Mouse (Mus musculus): ENCODE results near the gene Mbnl2.

The Mbnl2 gene

GRCm38 (mm10) chr14:120297833-120298232 lies 22.4 kb downstream of the Mbnl2 start:
- DNase-seq, result peak; percentile 79

- DNase-seq, result peak; percentile 83
Measured at GRCm38 (mm10) chr14:120298439-120298838, 23.0 kb downstream of the Mbnl2 start.

- peak; percentile 96 for DNase-seq
Measured at GRCm38 (mm10) chr14:120299716-120300115, 24.2 kb downstream of the Mbnl2 start.

GRCm38 (mm10) chr14:120300191-120300590 lies 24.7 kb downstream of the Mbnl2 start:
- peak; percentile 83 for DNase-seq

- peak; percentile 89 for DNase-seq
Measured at GRCm38 (mm10) chr14:120300814-120301213, 25.3 kb downstream of the Mbnl2 start.

- DNase-seq, result peak; percentile 96
Measured at GRCm38 (mm10) chr14:120302913-120303548, 27.6 kb downstream of the Mbnl2 start.

- DNase-seq, result peak; percentile 92
Measured at GRCm38 (mm10) chr14:120306229-120306628, 30.8 kb downstream of the Mbnl2 start.

GRCm38 (mm10) chr14:120307356-120307755 lies 31.9 kb downstream of the Mbnl2 start:
- no peak for DNase-seq

GRCm38 (mm10) chr14:120307963-120308362 lies 32.5 kb downstream of the Mbnl2 start:
- peak; percentile 95 for DNase-seq

- DNase-seq, result no peak
Measured at GRCm38 (mm10) chr14:120309691-120310090, 34.2 kb downstream of the Mbnl2 start.

- peak; percentile 92 for DNase-seq
Measured at GRCm38 (mm10) chr14:120311330-120312097, 36.0 kb downstream of the Mbnl2 start.

- peak; percentile 91 for DNase-seq
Measured at GRCm38 (mm10) chr14:120312661-120313406, 37.4 kb downstream of the Mbnl2 start.

GRCm38 (mm10) chr14:120313466-120313865 lies 38.0 kb downstream of the Mbnl2 start:
- no peak for DNase-seq

- DNase-seq, result peak; percentile 90
Measured at GRCm38 (mm10) chr14:120315721-120316120, 40.3 kb downstream of the Mbnl2 start.

GRCm38 (mm10) chr14:120318326-120318935 lies 43.0 kb downstream of the Mbnl2 start:
- peak; percentile 82 for DNase-seq

GRCm38 (mm10) chr14:120318974-120319731 lies 43.7 kb downstream of the Mbnl2 start:
- peak; percentile 88 for DNase-seq

- peak; percentile 79 for DNase-seq
Measured at GRCm38 (mm10) chr14:120322041-120322440, 46.6 kb downstream of the Mbnl2 start.

- no peak for DNase-seq
Measured at GRCm38 (mm10) chr14:120323111-120323510, 47.6 kb downstream of the Mbnl2 start.

GRCm38 (mm10) chr14:120324061-120324791 lies 48.8 kb downstream of the Mbnl2 start:
- DNase-seq, result peak; percentile 81

GRCm38 (mm10) chr14:120324883-120325480 lies 49.5 kb downstream of the Mbnl2 start:
- DNase-seq, result peak; percentile 89

GRCm38 (mm10) chr14:120325673-120326072 lies 50.2 kb downstream of the Mbnl2 start:
- peak; percentile 94 for DNase-seq

Measured in heart, adult 11 months (tissue).